Mouse (Mus musculus) hindbrain, embryonic 14.5 days (tissue): ENCODE measurements around the gene Tceal9. TPM values are rescaled to one million over a fixed set of nuclear protein-coding genes. Genes with fewer than 3 reads are reported as not detected.

Experiments
- ATAC-seq: fragments of 200-750 bp; cut with Nextera tagmentation; 2 replicates; pipeline ENCODE4 v1.8.0; 2017; ENCODE audit warnings: moderate number of reproducible peaks, mild to moderate bottlenecking, moderate TSS enrichment, moderate library complexity; ENCODE audit not compliant: low FRiP score
- DNase-seq: peaks from one replicate; pipeline ENCODE4 v3.0.0-alpha.2; 2015; ENCODE audit warnings: low spot score
- H3K27ac ChIP-seq: fragments of 300-500 bp; sonication (generic); 2 replicates; pipeline ENCODE4 v1.5.1; 2014; ENCODE audit warnings: mild to moderate bottlenecking, moderate library complexity
- H3K27me3 ChIP-seq: fragments of 300-500 bp; sonication (generic); 2 replicates; pipeline ENCODE4 v1.6.1; 2014; ENCODE audit warnings: mild to moderate bottlenecking, low read length, mixed read lengths; ENCODE audit not compliant: control insufficient read depth, insufficient read depth
- H3K36me3 ChIP-seq: fragments of 300-500 bp; sonication (generic); replicated peaks from 2 replicates; pipeline ENCODE4 v1.6.1; 2014; ENCODE audit not compliant: control insufficient read depth, insufficient read depth
- H3K4me1 ChIP-seq: fragments of 300-500 bp; sonication (generic); replicated peaks from 2 replicates; pipeline ENCODE4 v1.6.1; 2014; ENCODE audit warnings: antibody characterized with exemption, low read length, mixed read lengths; ENCODE audit not compliant: control insufficient read depth, insufficient read depth
- H3K4me2 ChIP-seq: fragments of 300-500 bp; sonication (generic); replicated peaks from 2 replicates; pipeline ENCODE4 v1.6.1; 2014; ENCODE audit warnings: mild to moderate bottlenecking, moderate library complexity
- H3K4me3 ChIP-seq: fragments of 300-500 bp; sonication (generic); replicated peaks from 2 replicates; pipeline ENCODE4 v1.5.1; 2014; ENCODE audit warnings: mild to moderate bottlenecking, low read length
- H3K9ac ChIP-seq: fragments of 300-500 bp; sonication (generic); 2 replicates; pipeline ENCODE4 v1.6.1; 2014
- H3K9me3 ChIP-seq: fragments of 300-500 bp; sonication (generic); 2 replicates; pipeline ENCODE4 v1.6.1; 2016; ENCODE audit warnings: low read length; ENCODE audit not compliant: control insufficient read depth
- WGBS: fragments of 180-500 bp; shearing (Covaris S2); extraction: QIAGEN DNeasy Blood & Tissue Kit; methylation state at CpG from one replicate; pipeline ENCODE4 v1.1.7; 2014; 5-methylcytosine and 5-hydroxymethylcytosine counted together
- polyA plus RNA-seq: library from polyadenylated mRNA; unstranded; fragments of >200 nt; fragmentation: Nextera tagmentation; extraction: Ambion mirVana; gene quantifications from 2 replicates; pipeline ENCODE4 v1.2.1, GENCODE M21; 2014

Tceal9 gene
- polyA plus RNA-seq, 1 experiment from 2014 or later: 268 TPM

GRCm38 (mm10) chrX:136290817-136291281, 46.0 kb downstream of the Tceal9 start:
- WGBS: 18% methylated on average over 8 of the region's 8 CpGs
- H3K36me3 ChIP-seq: no peaks in the 10 kb centered on the region
- peak overlapping the region; percentile 6; the same call in 1 of the 2 replicates for H3K4me3 ChIP-seq
- DNase-seq (peak; percentile 76), ATAC-seq (peak; percentile 96)
- no peaks in the 10 kb centered on the region for H3K9me3 ChIP-seq
- H3K9ac ChIP-seq: no peak overlapping the region
- no peaks in the 10 kb centered on the region for H3K4me1 ChIP-seq
- H3K4me2 ChIP-seq: peak overlapping the region; percentile 40
- H3K27me3 ChIP-seq: no peaks in the 10 kb centered on the region
- H3K27ac ChIP-seq: peak overlapping the region; percentile 86

Other genes with a start within 250 kb of the Tceal9 start
- 140 and 149 TPM in 2 replicates for gene Arxes1, start 211.7 kb upstream of the Tceal9 start, polyA plus RNA-seq
- 553 and 572 TPM in 2 replicates for gene Bex2, start 176.8 kb upstream of the Tceal9 start, polyA plus RNA-seq
- gene Nxf3, start 159.8 kb upstream of the Tceal9 start, polyA plus RNA-seq: not detected in 2 replicates
- 140 TPM in 2 replicates for gene Bex4, start 106.1 kb upstream of the Tceal9 start, polyA plus RNA-seq
- gene Tceal8, start 72.7 kb upstream of the Tceal9 start, polyA plus RNA-seq: 129 and 130 TPM in 2 replicates
- gene Tceal5, start 41.2 kb upstream of the Tceal9 start, polyA plus RNA-seq: 11.1 and 13.6 TPM in 2 replicates
- 2.0 and 2.3 TPM in 2 replicates for gene Tceal7, start 30.3 kb upstream of the Tceal9 start, polyA plus RNA-seq
- gene Bex1, start 29.6 kb upstream of the Tceal9 start, polyA plus RNA-seq: 218 and 221 TPM in 2 replicates
- gene Bex3, start 25.2 kb downstream of the Tceal9 start, polyA plus RNA-seq: 749 and 760 TPM in 2 replicates